Mouse (Mus musculus): Measurements from ENCODE around the gene Mad1l1.
"Not testable (repeated sequence)": the region's sequence is repeated elsewhere in the genome, so short reads cannot be mapped to it uniquely, and the experiment has no call there.

The Mad1l1 gene

GRCm38 (mm10) chr5:140034300-140035024 lies 286.9 kb downstream of the Mad1l1 start:
- DNase-seq = no peak

GRCm38 (mm10) chr5:140026366-140026765 lies 295.0 kb downstream of the Mad1l1 start:
- DNase-seq = no peak

DNA sequence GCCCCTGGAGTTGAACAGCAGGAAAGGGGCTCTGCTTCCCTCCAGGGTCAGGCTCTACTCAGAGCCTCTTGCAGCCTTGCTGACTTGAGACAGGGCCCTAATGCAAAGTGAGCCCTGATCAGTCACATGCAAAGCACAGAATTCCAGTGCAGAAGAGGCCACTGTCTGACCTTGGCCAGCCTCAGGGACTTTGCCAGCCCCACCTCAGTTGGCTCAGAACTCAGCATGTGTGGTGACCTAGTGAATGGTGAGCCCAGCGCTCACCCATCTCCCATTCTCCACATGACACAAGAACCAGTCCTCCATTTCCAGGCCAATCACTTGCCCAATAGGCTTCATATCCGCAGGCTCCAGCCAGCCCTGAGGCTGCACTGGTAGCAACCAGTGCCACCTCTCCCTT lies 296.1 kb downstream of the Mad1l1 start:
- no peak for DNase-seq

DNA sequence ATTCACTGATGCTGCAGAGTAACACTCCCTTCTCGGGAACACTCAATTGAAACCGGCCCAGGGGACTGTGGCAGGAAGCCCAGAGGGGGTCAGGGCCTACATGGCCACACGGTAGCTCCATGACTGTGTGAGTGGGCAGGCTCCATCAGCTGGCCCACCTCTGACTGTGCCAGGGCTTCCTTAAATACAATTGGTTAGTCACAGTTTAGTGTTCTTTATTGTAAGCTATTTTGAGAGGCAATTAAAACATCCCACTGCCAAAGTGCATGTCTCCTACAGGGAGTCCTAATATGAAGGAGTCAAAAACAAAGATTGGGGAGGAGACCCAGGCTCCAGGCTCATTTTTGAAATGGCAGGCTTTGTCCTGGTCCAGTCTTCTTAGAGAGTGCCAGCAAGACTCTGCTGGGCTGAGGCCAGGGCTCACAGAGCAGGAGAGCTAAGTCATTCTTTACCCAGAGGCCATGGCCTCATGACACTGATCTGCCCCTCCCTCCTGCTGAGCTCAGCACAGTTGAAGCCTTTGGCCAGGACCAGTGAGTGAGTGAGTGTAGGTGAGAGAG lies 297.3 kb downstream of the Mad1l1 start:
- DNase-seq = peak; percentile 28

GRCm38 (mm10) chr5:140022861-140023260 lies 298.5 kb downstream of the Mad1l1 start:
- no peak for DNase-seq

DNA sequence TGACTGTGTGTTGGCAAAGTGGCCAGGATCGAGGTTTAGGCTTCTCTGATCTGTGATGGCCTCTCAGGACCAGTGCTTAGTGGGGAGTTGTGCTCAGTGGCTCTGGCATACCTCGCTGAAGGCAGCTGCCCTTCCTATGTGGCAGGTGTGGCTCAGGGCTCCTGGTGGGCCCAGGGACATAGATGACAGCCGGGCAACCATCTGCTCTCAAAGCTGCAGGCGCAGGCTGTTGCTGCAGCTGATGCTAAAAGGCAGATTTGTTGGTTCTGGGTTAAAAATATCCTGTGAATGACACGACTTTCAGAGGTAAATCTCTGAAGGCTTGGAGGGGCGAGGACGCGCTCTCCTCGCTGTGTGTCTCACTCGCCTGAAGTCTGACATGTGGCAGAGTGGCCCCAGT lies 299.6 kb downstream of the Mad1l1 start:
- DNase-seq = peak; percentile 48

- DNase-seq = no peak
These were observed 301.7 kb downstream of the Mad1l1 start for GRCm38 (mm10) chr5:140019616-140020015.

- no peak for DNase-seq
These were observed 302.6 kb downstream of the Mad1l1 start for GRCm38 (mm10) chr5:140018780-140019179.

GRCm38 (mm10) chr5:140016896-140017295 lies 304.5 kb downstream of the Mad1l1 start:
- no peak for DNase-seq

GRCm38 (mm10) chr5:140013652-140014051 lies 307.7 kb downstream of the Mad1l1 start:
- no peak for DNase-seq

- DNase-seq = no peak
These were observed 308.9 kb downstream of the Mad1l1 start for GRCm38 (mm10) chr5:140012286-140012967.

DNA sequence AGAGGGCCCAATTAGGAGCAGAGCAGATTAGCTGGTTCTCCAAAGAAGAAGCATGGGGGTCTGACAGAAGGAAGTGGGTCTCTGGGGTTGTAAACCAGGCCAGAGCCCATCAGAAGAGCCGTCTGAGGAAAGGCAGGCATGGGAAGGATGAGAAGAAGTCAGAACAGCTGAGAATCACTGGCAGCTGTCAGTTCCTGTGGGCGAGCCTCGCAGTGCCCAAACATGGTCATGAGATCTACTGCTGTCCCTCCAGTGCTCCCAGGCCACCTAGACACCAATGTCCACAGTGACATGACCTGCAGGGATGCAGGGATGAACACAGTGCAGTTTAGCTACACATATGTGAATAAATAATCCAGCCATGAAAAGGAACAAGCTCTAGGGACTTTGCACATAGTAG lies 310.9 kb downstream of the Mad1l1 start:
- no peak for DNase-seq

- DNase-seq = no peak
These were observed 312.2 kb downstream of the Mad1l1 start for GRCm38 (mm10) chr5:140009083-140009655.

DNA sequence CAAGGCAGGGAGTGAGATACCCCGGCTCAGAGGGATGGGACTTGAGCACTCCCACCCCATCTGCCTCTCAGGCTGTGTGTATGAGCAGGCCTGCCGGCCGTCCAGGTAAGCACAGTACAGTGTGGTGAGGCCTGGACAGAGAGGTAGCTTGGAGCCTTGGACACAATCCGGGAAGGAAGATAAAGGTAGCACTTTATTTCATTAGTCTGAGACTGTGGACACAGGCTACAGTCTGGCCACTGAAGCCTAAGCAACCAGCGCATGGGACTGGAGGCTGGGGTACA lies 312.9 kb downstream of the Mad1l1 start:
- no peak for DNase-seq

GRCm38 (mm10) chr5:140007656-140008522 lies 313.5 kb downstream of the Mad1l1 start:
- no peak for DNase-seq

DNA sequence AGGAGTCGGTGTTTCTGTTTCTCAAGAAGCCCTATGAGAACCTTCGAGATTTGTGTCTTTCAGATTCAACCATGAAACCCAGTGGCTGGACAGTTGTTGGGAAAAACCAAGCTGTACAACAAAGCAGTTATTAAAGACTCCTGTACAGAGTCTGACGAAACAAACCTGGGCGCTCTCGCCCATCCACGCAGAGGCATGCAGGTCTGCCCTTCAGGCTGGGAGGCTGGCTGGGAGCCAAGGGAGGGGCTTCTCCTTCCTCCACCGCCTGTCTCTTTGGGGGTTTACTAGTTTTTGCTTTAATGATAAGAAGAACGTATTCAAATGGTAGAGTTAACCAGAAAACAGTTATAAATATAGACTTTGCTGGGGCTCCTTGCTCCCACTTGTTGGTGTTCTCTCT lies 314.5 kb downstream of the Mad1l1 start:
- no peak for DNase-seq

- no peak for DNase-seq
These were observed 318.8 kb downstream of the Mad1l1 start for GRCm38 (mm10) chr5:140002541-140002940.

- DNase-seq = no peak
These were observed 322.4 kb downstream of the Mad1l1 start for GRCm38 (mm10) chr5:139998916-139999315.

DNA sequence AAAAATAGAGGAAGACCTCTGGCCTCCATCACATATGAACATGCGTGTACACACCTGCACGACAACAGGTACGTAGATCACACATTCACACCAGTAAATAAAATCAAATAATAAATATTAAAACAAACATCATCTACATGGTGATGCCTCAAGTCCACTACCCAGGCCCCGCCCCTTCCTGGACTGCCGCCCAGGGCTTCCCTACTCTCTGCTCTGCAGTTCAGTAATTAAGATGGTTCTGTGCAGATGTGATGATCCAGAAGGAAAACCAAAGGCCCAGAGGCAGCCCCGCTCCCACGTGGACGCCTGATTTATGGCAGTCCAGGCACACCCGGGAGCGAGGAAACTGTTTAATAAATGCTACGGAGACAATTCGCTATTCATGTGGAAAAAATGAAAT lies 323.0 kb downstream of the Mad1l1 start:
- not testable (repeated sequence) for DNase-seq

DNA sequence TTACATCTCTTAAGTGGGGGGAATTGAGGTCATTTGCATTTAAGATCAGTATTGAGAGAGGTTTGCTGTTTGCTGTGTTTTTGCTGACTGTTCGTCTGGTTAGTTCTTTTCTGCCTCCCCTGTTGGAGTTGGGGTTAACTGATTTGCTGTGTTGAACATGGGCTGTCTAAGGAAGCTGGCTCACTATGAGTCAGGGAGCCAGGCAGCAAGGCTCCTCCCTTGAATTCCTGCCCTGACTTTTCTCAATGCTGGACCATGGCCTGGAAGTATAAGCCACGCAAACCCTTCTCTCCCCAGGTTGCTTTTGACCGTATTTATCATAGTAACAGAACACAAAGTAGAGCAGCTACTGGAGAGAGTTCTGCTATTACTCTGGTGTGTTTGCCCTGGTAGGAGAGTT lies 329.8 kb downstream of the Mad1l1 start:
- no peak for DNase-seq

GRCm38 (mm10) chr5:139985073-139985746 lies 336.1 kb downstream of the Mad1l1 start:
- no peak for DNase-seq

- DNase-seq = no peak
These were observed 339.4 kb downstream of the Mad1l1 start for GRCm38 (mm10) chr5:139981976-139982375.

GRCm38 (mm10) chr5:139979371-139979770 lies 342.0 kb downstream of the Mad1l1 start:
- DNase-seq = peak; percentile 35
